Mouse (Mus musculus) testis, adult 2 months (tissue): ENCODE data around the gene Fam19a4.
"Not testable (repeated sequence)": the region's sequence is repeated elsewhere in the genome, so short reads cannot be mapped to it uniquely, and the experiment has no call there.

Source experiments
- CTCF ChIP-seq: fragments of 200-500 bp; IDR thresholded peaks from 2 replicates; pipeline ENCODE4 v1.5.1; 2012; ENCODE audit warnings: low read depth, mild to moderate bottlenecking, inconsistent platforms, low read length, moderate library complexity; ENCODE audit not compliant: control insufficient read depth, insufficient read depth, insufficient replicate concordance
- POLR2A ChIP-seq: fragments of 200-500 bp; IDR thresholded peaks from 2 replicates; pipeline ENCODE4 v1.6.1; 2012; ENCODE audit warnings: low read depth, mild to moderate bottlenecking, inconsistent platforms, low read length, moderate library complexity; ENCODE audit not compliant: control insufficient read depth

DNA sequence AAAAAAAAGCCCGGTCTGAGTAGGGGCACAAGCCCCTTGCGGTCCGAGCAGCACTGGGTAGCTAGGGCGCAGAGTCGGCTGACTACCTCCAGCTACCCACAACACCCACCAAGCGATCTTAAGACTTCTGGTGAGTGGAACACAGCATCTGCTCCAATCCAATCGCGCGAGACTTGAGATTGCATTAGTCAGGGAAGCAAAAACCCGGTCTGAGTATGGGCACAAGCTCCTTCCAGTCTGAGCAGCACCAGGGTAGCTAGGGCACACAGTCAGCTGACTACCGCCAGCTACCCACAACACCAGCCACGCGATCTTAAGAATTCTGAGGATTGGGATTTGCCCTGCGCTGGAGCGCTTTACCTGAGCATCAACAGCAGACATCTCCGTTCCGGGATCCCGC is 183.1 kb downstream of the Fam19a4 start:
- not testable (repeated sequence) for TF ChIP-seq POLR2A, CTCF
